Mouse (Mus musculus): ENCODE results near the gene Mfsd4b5.

DNA sequence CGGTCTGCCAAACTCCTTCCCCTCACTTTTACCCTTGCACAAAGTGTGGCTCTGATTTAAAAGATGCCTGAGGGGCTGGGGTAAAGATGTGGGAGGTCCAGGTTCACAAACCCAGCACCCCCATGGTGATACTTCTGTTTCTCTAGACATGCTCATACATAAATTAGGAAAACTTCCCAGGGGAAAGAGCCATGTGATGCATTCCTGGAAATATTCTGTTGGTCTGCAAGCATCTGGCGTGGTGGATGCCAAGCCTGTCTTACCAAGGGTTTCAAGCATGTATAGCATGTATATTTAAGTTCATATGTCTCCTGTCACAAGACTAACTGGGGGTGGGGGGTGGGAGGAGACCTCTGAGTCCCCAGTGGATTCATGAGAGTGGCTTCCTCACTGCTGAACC, 34.0 kb upstream of the Mfsd4b5 start:
- no peak for TF ChIP-seq POLR2A (IDR thresholded peaks at IDR 0.05; ENCODE audit: low read depth, low read length)
- TF ChIP-seq CTCF (IDR thresholded peaks at IDR 0.05; ENCODE audit: borderline replicate concordance, insufficient read depth, low read length) = no peak
